Mouse (Mus musculus) c-Kit-negative CD71-positive TER-119-positive erythroid progenitor cells, embryonic 14.5 days (primary cell): ENCODE data around the gene Tgm7.

ENCODE experiments used
- DNase-seq: peaks from one replicate; pipeline ENCODE4 v3.0.0-alpha.2; 2013; ENCODE audit warnings: low read depth, low spot score

Gene Tgm7

DNA sequence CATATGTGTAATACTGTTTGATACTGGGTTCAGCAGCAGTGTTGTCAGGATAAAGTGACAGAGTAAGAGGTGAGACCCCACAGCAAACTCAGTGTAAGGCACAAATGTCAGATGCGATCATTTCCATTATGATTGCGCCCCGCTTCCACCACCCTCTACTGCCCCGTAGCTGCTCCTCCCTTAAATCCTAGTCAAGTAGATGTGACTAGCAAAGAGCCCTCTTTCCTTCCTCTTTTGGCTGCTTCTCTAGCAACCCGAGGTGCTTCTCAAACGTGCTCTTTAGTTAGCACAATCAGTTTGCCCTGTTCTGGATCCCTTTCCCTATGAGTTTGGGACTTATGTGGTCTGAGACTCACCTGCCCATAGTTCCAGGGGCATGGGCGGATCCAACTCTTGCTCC is 34.8 kb downstream of the Tgm7 start:
- no peak for DNase-seq

- peak; percentile 47 for DNase-seq
Measured at GRCm38 (mm10) chr2:121071871-121072270, 37.7 kb downstream of the Tgm7 start.

DNA sequence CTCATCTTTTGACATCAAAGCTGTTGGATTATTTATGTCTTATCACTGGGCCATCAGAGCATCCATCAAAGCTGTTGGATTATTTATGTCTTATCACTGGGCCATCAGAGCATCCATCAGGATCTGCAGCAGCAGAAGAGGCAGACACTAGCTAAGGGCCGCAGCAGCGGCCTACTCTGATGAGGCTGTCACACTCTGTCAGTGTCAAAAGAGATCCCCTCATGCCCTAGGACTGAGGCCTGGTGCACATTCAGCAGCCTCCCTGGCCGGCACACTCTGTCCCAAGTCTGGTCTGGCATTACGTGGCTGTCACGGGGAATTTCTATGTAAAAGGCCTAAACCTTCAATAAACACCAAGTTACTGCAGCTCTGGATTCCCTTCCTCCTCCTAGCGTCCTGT is 40.1 kb downstream of the Tgm7 start:
- no peak for DNase-seq

GRCm38 (mm10) chr2:121067116-121067515 is 42.5 kb downstream of the Tgm7 start:
- DNase-seq, result no peak

DNA sequence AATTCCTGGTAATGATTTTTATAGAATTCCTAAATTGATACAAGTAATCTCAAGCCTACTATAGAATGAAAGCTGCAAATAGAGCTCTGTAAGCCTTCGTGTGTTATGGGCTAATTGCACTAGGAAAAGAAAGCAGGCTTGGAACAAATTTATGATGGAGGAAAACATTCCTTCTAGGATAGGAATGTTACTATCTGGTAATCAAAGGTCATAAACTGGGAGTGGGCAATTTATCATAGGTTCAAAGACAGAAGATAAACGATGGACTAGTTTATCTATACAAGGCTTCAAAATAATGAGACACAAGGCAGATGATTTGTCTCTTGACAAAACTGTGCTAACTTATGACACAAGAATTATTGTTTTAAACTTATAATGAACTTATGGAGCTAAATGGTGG is 48.3 kb downstream of the Tgm7 start:
- DNase-seq, result no peak

DNA sequence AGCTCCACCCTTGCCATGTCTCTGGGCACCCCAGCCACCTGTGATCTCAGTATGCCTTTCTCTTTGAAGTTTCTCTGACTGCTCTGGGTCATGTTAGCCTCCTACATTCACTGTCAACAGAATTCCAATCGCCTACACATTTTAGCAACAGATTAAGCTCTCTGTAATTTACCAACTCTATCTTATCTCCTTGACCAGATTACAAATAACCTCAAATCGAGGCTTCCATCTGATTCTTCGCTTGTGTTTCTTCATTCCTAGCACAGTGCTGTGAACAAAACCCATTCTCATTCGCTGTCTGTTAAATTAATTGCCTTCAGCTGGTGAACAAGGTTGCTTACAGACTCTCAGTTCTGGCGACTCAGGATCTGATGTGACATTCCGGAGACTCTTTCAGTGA is 51.6 kb downstream of the Tgm7 start:
- DNase-seq, result no peak

- DNase-seq, result peak; percentile 45
Measured at GRCm38 (mm10) chr2:121055915-121056314, 53.7 kb downstream of the Tgm7 start.

DNA sequence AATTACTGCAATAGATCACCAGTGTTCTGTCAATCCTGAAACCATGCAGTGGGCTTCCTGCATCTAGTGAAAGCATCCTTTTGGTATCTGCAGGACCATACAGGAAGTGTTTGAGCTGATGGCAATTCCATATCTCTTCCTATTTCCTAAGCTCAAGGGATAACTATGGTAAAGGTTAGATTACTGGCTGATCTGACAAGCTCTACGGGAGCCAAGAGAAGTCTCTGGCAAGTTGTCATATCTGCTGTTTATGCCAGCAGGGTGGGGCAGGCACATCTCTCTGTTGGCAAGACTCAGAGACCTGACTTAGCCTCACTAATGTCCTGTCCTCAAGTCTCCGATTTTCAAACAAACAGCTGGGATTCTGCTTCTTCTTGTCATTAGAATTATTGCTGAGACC is 55.5 kb downstream of the Tgm7 start:
- DNase-seq, result peak; percentile 30

DNA sequence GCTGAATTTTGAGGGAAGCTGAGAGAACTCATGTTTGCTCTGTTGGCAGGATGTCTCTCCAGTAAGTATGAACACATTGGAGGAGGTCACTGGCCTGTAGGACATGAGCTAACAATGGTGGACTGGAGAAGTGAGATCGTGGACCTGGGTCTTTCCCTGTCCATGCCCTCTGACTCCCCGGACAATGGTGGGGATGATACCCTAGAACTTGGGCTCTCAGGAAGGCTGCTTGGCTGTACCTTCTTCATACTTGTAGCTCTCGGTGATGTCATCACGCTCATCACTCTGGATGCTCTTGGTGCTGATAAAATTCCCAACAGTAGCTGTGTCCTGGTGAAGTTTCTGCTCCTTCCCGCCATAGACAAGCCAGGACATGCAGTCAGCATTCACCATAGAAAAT is 57.4 kb downstream of the Tgm7 start:
- no peak for DNase-seq

DNA sequence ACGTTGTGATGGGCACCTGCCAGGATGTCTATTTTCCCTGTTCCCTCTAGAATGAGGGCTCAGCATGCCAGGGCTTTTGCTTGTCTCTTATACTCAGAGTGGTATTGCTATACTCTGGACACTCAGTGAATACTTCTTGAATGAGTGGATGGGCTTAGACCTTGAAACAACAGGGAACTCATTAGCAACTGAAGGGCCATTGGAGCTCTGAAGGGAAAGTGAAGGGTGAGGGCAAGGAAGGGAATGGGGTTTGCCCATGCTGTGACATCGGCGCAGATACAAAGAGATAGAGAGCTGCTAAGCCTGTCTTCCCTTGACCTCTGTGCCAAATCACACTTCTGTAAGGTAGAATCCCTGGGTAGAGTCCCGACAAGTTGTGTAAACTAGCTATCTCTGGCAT is 63.9 kb downstream of the Tgm7 start:
- no peak for DNase-seq
